Mouse (Mus musculus): ENCODE measurements around the gene Tubb5.

DNA sequence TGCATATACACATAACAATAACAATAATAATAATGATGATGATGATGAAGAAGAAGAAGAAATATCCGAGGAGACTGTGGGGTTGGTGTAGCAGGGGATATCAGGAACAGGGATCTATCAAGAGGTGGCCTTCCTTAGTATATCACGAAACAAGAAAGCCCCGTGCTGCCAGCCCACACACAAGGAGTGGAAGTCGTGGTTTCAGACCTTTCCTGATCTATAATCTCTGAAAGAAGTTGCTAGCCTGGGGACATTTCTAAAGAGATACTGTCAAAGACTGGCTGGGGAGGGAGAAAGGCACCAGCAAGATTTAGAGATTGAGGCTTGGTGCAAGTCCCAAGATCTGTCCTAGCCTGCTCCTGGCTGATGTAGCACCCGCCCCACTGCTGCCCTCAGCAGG lies 41.3 kb downstream of the Tubb5 start:
- TF ChIP-seq CTCF (conservative IDR thresholded peaks at IDR 0.05; ENCODE audit: low read length), result no peak
- no peak for TF ChIP-seq NANOG (IDR thresholded peaks at IDR 0.05; ENCODE audit: borderline replicate concordance, low read length)
